Mouse (Mus musculus): ENCODE measurements at regions not wholly inside any gene's neighbourhood (a gene's known extent, or its start where the extent isn't known, plus 50 kb on each side); places are given as distances from the start of the nearest gene placed in this dataset.

GRCm38 (mm10) chr4:105282681-105283462, 125.7 kb downstream of the Plpp3 start:
- intact Hi-C loops (cut with DNase I), result no loop called here
- no peak for DNase-seq (ENCODE audit: low spot score in 2 of 2)

- DNase-seq (ENCODE audit: low spot score in 2 of 2), result no peak
- intact Hi-C loops (cut with DNase I), result no loop called here
Observed at GRCm38 (mm10) chr4:105285431-105286013, 128.4 kb downstream of the Plpp3 start.

GRCm38 (mm10) chr4:105286299-105286698, 129.2 kb downstream of the Plpp3 start:
- DNase-seq (ENCODE audit: low spot score in 2 of 2), result no peak
- intact Hi-C loops (cut with DNase I), result no loop called here

- intact Hi-C loops (cut with DNase I), result no loop called here
- no peak for DNase-seq (ENCODE audit: low spot score in 2 of 2)
Observed at GRCm38 (mm10) chr4:105286809-105287208, 129.7 kb downstream of the Plpp3 start.

- intact Hi-C loops (cut with DNase I), result no loop called here
- DNase-seq (ENCODE audit: low spot score in 2 of 2), result no peak
Observed at GRCm38 (mm10) chr4:105287419-105287818, 130.3 kb downstream of the Plpp3 start.

- no peak for DNase-seq (ENCODE audit: low spot score in 2 of 2)
- intact Hi-C loops (cut with DNase I), result no loop called here
Observed at GRCm38 (mm10) chr4:105289635-105290034, 132.5 kb downstream of the Plpp3 start.

GRCm38 (mm10) chr4:105290847-105291475, 133.8 kb downstream of the Plpp3 start:
- DNase-seq (ENCODE audit: low spot score in 2 of 2), result no peak
- intact Hi-C loops (cut with DNase I), result no loop called here

GRCm38 (mm10) chr4:105291503-105291902, 134.4 kb downstream of the Plpp3 start:
- intact Hi-C loops (cut with DNase I), result no loop called here

GRCm38 (mm10) chr4:105299358-105299757, 142.2 kb downstream of the Plpp3 start:
- DNase-seq (ENCODE audit: low spot score in 2 of 2), result no peak
- intact Hi-C loops (cut with DNase I), result no loop called here

More at GRCm38 (mm10) chr4:105291503-105291902, 134.4 kb downstream of the Plpp3 start:
- DNase-seq (ENCODE audit: low spot score in 2 of 2), result no peak

GRCm38 (mm10) chr4:105301547-105301946, 144.4 kb downstream of the Plpp3 start:
- intact Hi-C loops (cut with DNase I), result no loop called here
- DNase-seq (ENCODE audit: low spot score in 2 of 2), result no peak

GRCm38 (mm10) chr4:105304166-105304565, 147.0 kb downstream of the Plpp3 start:
- DNase-seq (ENCODE audit: low spot score in 2 of 2), result no peak
- intact Hi-C loops (cut with DNase I), result no loop called here

- no peak for DNase-seq (ENCODE audit: low spot score in 2 of 2)
- intact Hi-C loops (cut with DNase I), result no loop called here
Observed at GRCm38 (mm10) chr4:105305931-105306330, 148.8 kb downstream of the Plpp3 start.

- DNase-seq (ENCODE audit: low spot score in 2 of 2), result no peak
- intact Hi-C loops (cut with DNase I), result no loop called here
Observed at GRCm38 (mm10) chr4:105307356-105307755, 150.2 kb downstream of the Plpp3 start.

- no peak for DNase-seq (ENCODE audit: low spot score in 2 of 2)
- intact Hi-C loops (cut with DNase I), result no loop called here
Observed at GRCm38 (mm10) chr4:105307905-105308304, 150.8 kb downstream of the Plpp3 start.

GRCm38 (mm10) chr4:105308971-105309488, 151.9 kb downstream of the Plpp3 start:
- DNase-seq (ENCODE audit: low spot score in 2 of 2), result no peak

GRCm38 (mm10) chr4:105312643-105313042, 155.5 kb downstream of the Plpp3 start:
- intact Hi-C loops (cut with DNase I), result no loop called here
- no peak for DNase-seq (ENCODE audit: low spot score in 2 of 2)

More at GRCm38 (mm10) chr4:105308971-105309488, 151.9 kb downstream of the Plpp3 start:
- intact Hi-C loops (cut with DNase I), result no loop called here

- intact Hi-C loops (cut with DNase I), result no loop called here
- DNase-seq (ENCODE audit: low spot score in 2 of 2), result no peak
Observed at GRCm38 (mm10) chr4:105313151-105313818, 156.1 kb downstream of the Plpp3 start.

- DNase-seq (ENCODE audit: low spot score in 2 of 2), result no peak
- intact Hi-C loops (cut with DNase I), result loop anchor here (5.0 kb wide), 1 partner anchor 158 kb away; the partner anchor contains the start of gene Plpp3
Observed at GRCm38 (mm10) chr4:105315095-105315494, 157.9 kb downstream of the Plpp3 start.

GRCm38 (mm10) chr4:105316478-105317206, 159.5 kb downstream of the Plpp3 start:
- intact Hi-C loops (cut with DNase I), result loop anchor here (5.0 kb wide), 1 partner anchor 159 kb away; the partner anchor contains the start of gene Plpp3
- no peak for DNase-seq (ENCODE audit: low spot score in 2 of 2)

Measured in left cerebral cortex, postnatal 36 days (tissue).